Mouse (Mus musculus) heart, embryonic 14.5 days (tissue): ENCODE data around the gene Tmem274. TPM values are rescaled to one million over a fixed set of nuclear protein-coding genes. Genes with fewer than 3 reads are reported as not detected.

ENCODE experiments used
- ATAC-seq: fragments of 200-750 bp; cut with Nextera tagmentation; 2 replicates; pipeline ENCODE4 v1.8.0; 2017; ENCODE audit warnings: low read depth, moderate TSS enrichment; ENCODE audit not compliant: insufficient number of reproducible peaks, insufficient read depth, low FRiP score
- H3K27ac ChIP-seq, 2 experiments: fragments of 200-500 bp in 1 of 2; fragments of 300-500 bp in 1 of 2; sonication (generic) in 1 of 2; replicated peaks in 1 of 2; 2 replicates each; pipeline ENCODE4 v1.5.1; 2012 to 2014; ENCODE audit warnings: low read depth in 2 of 2, low read length in 2 of 2, control low read depth in 1 of 2, mild to moderate bottlenecking in 1 of 2, mixed read lengths in 1 of 2; ENCODE audit not compliant: control insufficient read depth in 1 of 2, insufficient read depth in 1 of 2
- H3K27me3 ChIP-seq: fragments of 300-500 bp; sonication (generic); 2 replicates; pipeline ENCODE4 v1.6.1; 2014; ENCODE audit warnings: mild to moderate bottlenecking, low read length, control low read depth; ENCODE audit not compliant: control insufficient read depth, insufficient read depth
- H3K36me3 ChIP-seq: fragments of 300-500 bp; sonication (generic); 2 replicates; pipeline ENCODE4 v1.6.1; 2014; ENCODE audit warnings: mild to moderate bottlenecking, control low read depth, low read length, mixed read lengths; ENCODE audit not compliant: control insufficient read depth, insufficient read depth
- H3K4me1 ChIP-seq, 2 experiments: fragments of 200-500 bp in 1 of 2; fragments of 300-500 bp in 1 of 2; sonication (generic) in 1 of 2; 2 replicates each; pipeline ENCODE4 v1.6.1; 2012 to 2014; ENCODE audit warnings: low read length in 2 of 2, control low read depth in 1 of 2, mixed read lengths in 1 of 2; ENCODE audit not compliant: control insufficient read depth in 2 of 2, insufficient read depth in 2 of 2
- H3K4me2 ChIP-seq: fragments of 300-500 bp; sonication (generic); 2 replicates; pipeline ENCODE4 v1.6.1; 2014; ENCODE audit warnings: mild to moderate bottlenecking, low read length
- H3K4me3 ChIP-seq, 2 experiments: fragments of 200-500 bp in 1 of 2; fragments of 300-500 bp in 1 of 2; sonication (generic) in 1 of 2; 2 replicates each; pipeline ENCODE4 v1.5.1; 2012 to 2014; ENCODE audit warnings: low read length in 2 of 2, mild to moderate bottlenecking in 2 of 2, control low read depth in 1 of 2, low read depth in 1 of 2, moderate library complexity in 1 of 2; ENCODE audit not compliant: control insufficient read depth in 1 of 2, insufficient read depth in 1 of 2
- H3K9ac ChIP-seq: fragments of 300-500 bp; sonication (generic); 2 replicates; pipeline ENCODE4 v1.6.1; 2014; ENCODE audit warnings: mild to moderate bottlenecking, low read length
- H3K9me3 ChIP-seq: fragments of 300-500 bp; sonication (generic); 2 replicates; pipeline ENCODE4 v1.6.1; 2016; ENCODE audit warnings: low read length, control low read depth; ENCODE audit not compliant: control insufficient read depth
- WGBS: fragments of 180-500 bp; shearing (Covaris S2); extraction: QIAGEN DNeasy Blood & Tissue Kit; methylation state at CpG from one replicate; pipeline ENCODE4 v1.1.7; 2014; 5-methylcytosine and 5-hydroxymethylcytosine counted together
- polyA plus RNA-seq: library from polyadenylated mRNA; unstranded; fragments of >200 nt; fragmentation: Nextera tagmentation; extraction: Ambion mirVana; gene quantifications from 2 replicates; pipeline ENCODE4 v1.2.1, GENCODE M21; 2014

The Tmem274 gene
- polyA plus RNA-seq, 1 experiment from 2014 or later: not detected

GRCm38 (mm10) chr4:149525811-149526210 is 48.6 kb downstream of the Tmem274 start:
- 86% methylated on average over 5 of the region's 6 CpGs for WGBS
- Histone ChIP-seq H3K9ac (no peak overlapping the region), H3K4me2 (no peak overlapping the region), H3K36me3 (no peaks in the 10 kb centered on the region), H3K27ac (peak overlapping the region in 1 of 2 experiments; percentile 6; a peak in 1 of 4 replicates), H3K27me3 (no peaks in the 10 kb centered on the region), H3K4me3 (no peak overlapping the region), H3K9me3 (no peaks in the 10 kb centered on the region), H3K4me1 (peaks cover 40 to 60% of the 10 kb centered on the region in 2 experiments)
- ATAC-seq: no peak

- peak overlapping the region in 1 of 2 experiments; percentile 6; a peak in 1 of 4 replicates for H3K27ac ChIP-seq
Observed at GRCm38 (mm10) chr4:149526330-149526729, 49.2 kb downstream of the Tmem274 start.

GRCm38 (mm10) chr4:149527621-149528354 is 50.6 kb downstream of the Tmem274 start:
- Histone ChIP-seq H3K9me3 (no peaks in the 10 kb centered on the region), H3K9ac (0 out of 2 replicates have a peak overlapping the region, but pooled peaks have one; percentile 4), H3K4me2 (no peak overlapping the region), H3K4me1 (peaks cover 38 to 51% of the 10 kb centered on the region in 2 experiments), H3K27ac (peak overlapping the region in 1 of 2 experiments; percentile 49; a peak in 3 of 4 replicates), H3K4me3 (no peak overlapping the region), H3K27me3 (no peaks in the 10 kb centered on the region), H3K36me3 (no peaks in the 10 kb centered on the region)
- 63% methylated on average over 15 of the region's 15 CpGs for WGBS
- ATAC-seq: 0 out of 2 replicates have a peak, but pooled peaks have one; percentile 16

More at GRCm38 (mm10) chr4:149526330-149526729, 49.2 kb downstream of the Tmem274 start:
- Histone ChIP-seq H3K36me3 (no peaks in the 10 kb centered on the region), H3K9me3 (no peaks in the 10 kb centered on the region), H3K4me3 (no peak overlapping the region), H3K27me3 (no peaks in the 10 kb centered on the region), H3K4me2 (no peak overlapping the region), H3K9ac (0 out of 2 replicates have a peak overlapping the region, but pooled peaks have one; percentile 5), H3K4me1 (peaks cover 40 to 56% of the 10 kb centered on the region in 2 experiments)
- ATAC-seq: no peak
- whole genome bisulfite sequencing: 47% methylated on average over 7 of the region's 7 CpGs

- Histone ChIP-seq H3K4me3 (no peak overlapping the region), H3K4me1 (peaks cover 30 to 32% of the 10 kb centered on the region in 2 experiments), H3K9me3 (no peaks in the 10 kb centered on the region), H3K27me3 (no peaks in the 10 kb centered on the region), H3K9ac (no peak overlapping the region), H3K4me2 (no peak overlapping the region), H3K36me3 (no peaks in the 10 kb centered on the region), H3K27ac (peak overlapping the region; percentile 31 to 62)
- 28% methylated on average over 6 of the region's 6 CpGs for WGBS
- no peak for ATAC-seq
Observed at GRCm38 (mm10) chr4:149529691-149530090, 52.5 kb downstream of the Tmem274 start.

Other genes with a start within 250 kb of the Tmem274 start
- gene Kif1b, start 169.7 kb upstream of the Tmem274 start, polyA plus RNA-seq: 47.1 and 51.9 TPM in 2 replicates
- gene Ube4b, start 50.6 kb upstream of the Tmem274 start, polyA plus RNA-seq: 29.6 and 30.3 TPM in 2 replicates
- gene Rbp7, start 22.4 kb upstream of the Tmem274 start, polyA plus RNA-seq: 7.6 and 8.6 TPM in 2 replicates
- 13.4 and 14.8 TPM in 2 replicates for gene Nmnat1, start 7.8 kb downstream of the Tmem274 start, polyA plus RNA-seq
- gene Lzic, start 7.9 kb downstream of the Tmem274 start, polyA plus RNA-seq: 32.1 and 39.8 TPM in 2 replicates
- gene Ctnnbip1, start 40.9 kb downstream of the Tmem274 start, polyA plus RNA-seq: 35.4 and 43.1 TPM in 2 replicates
- gene Clstn1, start 109.1 kb downstream of the Tmem274 start, polyA plus RNA-seq: 18.2 and 18.5 TPM in 2 replicates
- 3.1 and 4.6 TPM in 2 replicates for gene Pik3cd, start 225.2 kb downstream of the Tmem274 start, polyA plus RNA-seq